Mouse (Mus musculus): ENCODE data around the gene Prss16. TPM values are rescaled to one million over a fixed set of nuclear protein-coding genes. Genes with fewer than 3 reads are reported as not detected.
A peak's percentile ranks its signal among the peaks of the same experiment; 100 is the strongest.

Prss16 gene
- polyA plus RNA-seq, 1 experiment from 2014 or later: 0.51 TPM

- DNase-seq (ENCODE audit: low spot score) (no peak), ATAC-seq (ENCODE audit: low FRiP score, low TSS enrichment) (no peak)
- Histone ChIP-seq H3K4me2 (replicated peaks; ENCODE audit: low read depth) (no peak overlapping the region), H3K27ac (replicated peaks) (no peak overlapping the region), H3K9ac (ENCODE audit: low read length) (no peak overlapping the region), H3K27me3 (ENCODE audit: control insufficient read depth, insufficient read depth, low read length) (peaks cover 17% of the 10 kb centered on the region; the same call in 1 of the 2 replicates), H3K4me3 (ENCODE audit: low read depth, low read length) (0 out of 2 replicates have a peak overlapping the region, but pooled peaks have one; percentile 3), H3K9me3 (ENCODE audit: control insufficient read depth, low read length) (no peaks in the 10 kb centered on the region), H3K4me1 (replicated peaks; ENCODE audit: control insufficient read depth, insufficient read depth) (no peaks in the 10 kb centered on the region), H3K36me3 (ENCODE audit: control insufficient read depth, insufficient read depth, low read length) (no peaks in the 10 kb centered on the region)
- 5% methylated on average over 21 of the region's 21 CpGs for WGBS
- TF ChIP-seq EP300 (optimal IDR thresholded peaks at IDR 0.05): no peak
- TF ChIP-seq CTCF (IDR thresholded peaks at IDR 0.05; ENCODE audit: low read depth): no peak
Measured at GRCm38 (mm10) chr13:21997201-21997820, 12.2 kb downstream of the Prss16 start.

GRCm38 (mm10) chr13:21996840-21997185, 12.7 kb downstream of the Prss16 start:
- H3K9ac ChIP-seq (ENCODE audit: low read length): no peak overlapping the region
- no peaks in the 10 kb centered on the region for H3K4me1 ChIP-seq (replicated peaks; ENCODE audit: control insufficient read depth, insufficient read depth)
- no peak overlapping the region for H3K27ac ChIP-seq (replicated peaks)
- 0 out of 2 replicates have a peak overlapping the region, but pooled peaks have one; percentile 3 for H3K4me3 ChIP-seq (ENCODE audit: low read depth, low read length)
- DNase-seq (ENCODE audit: low spot score): no peak
- H3K4me2 ChIP-seq (replicated peaks; ENCODE audit: low read depth): no peak overlapping the region; the same call in 1 of the 2 replicates
- H3K36me3 ChIP-seq (ENCODE audit: control insufficient read depth, insufficient read depth, low read length): no peaks in the 10 kb centered on the region
- TF ChIP-seq EP300 (optimal IDR thresholded peaks at IDR 0.05): no peak
- TF ChIP-seq CTCF (IDR thresholded peaks at IDR 0.05; ENCODE audit: low read depth): no peak
- 3% methylated on average over 13 of the region's 13 CpGs for WGBS
- no peaks in the 10 kb centered on the region for H3K9me3 ChIP-seq (ENCODE audit: control insufficient read depth, low read length)
- peaks cover 17% of the 10 kb centered on the region; the same call in 1 of the 2 replicates for H3K27me3 ChIP-seq (ENCODE audit: control insufficient read depth, insufficient read depth, low read length)
- no peak for ATAC-seq (ENCODE audit: low FRiP score, low TSS enrichment)

- 9% methylated on average over 12 of the region's 12 CpGs for WGBS
- H3K27me3 ChIP-seq (ENCODE audit: control insufficient read depth, insufficient read depth, low read length): peaks cover 17% of the 10 kb centered on the region; the same call in 1 of the 2 replicates
- no peak for DNase-seq (ENCODE audit: low spot score)
Measured at GRCm38 (mm10) chr13:21996101-21996839, 13.3 kb downstream of the Prss16 start.

GRCm38 (mm10) chr13:21995331-21995914, 14.1 kb downstream of the Prss16 start:
- no peaks in the 10 kb centered on the region for H3K36me3 ChIP-seq (ENCODE audit: control insufficient read depth, insufficient read depth, low read length)
- TF ChIP-seq CTCF (IDR thresholded peaks at IDR 0.05; ENCODE audit: low read depth) (peak; percentile 39; the same call in 1 of the 2 replicates), EP300 (optimal IDR thresholded peaks at IDR 0.05) (no peak)
- H3K9me3 ChIP-seq (ENCODE audit: control insufficient read depth, low read length): 0 out of 2 replicates have a peak, but pooled peaks cover 3% of the 10 kb centered on the region
- peak overlapping the region; percentile 47 for H3K4me2 ChIP-seq (replicated peaks; ENCODE audit: low read depth)
- DNase-seq (ENCODE audit: low spot score) (peak; percentile 56), ATAC-seq (ENCODE audit: low FRiP score, low TSS enrichment) (peak; percentile 42; the same call in 1 of the 2 replicates)
- peaks cover 17% of the 10 kb centered on the region; the same call in 1 of the 2 replicates for H3K27me3 ChIP-seq (ENCODE audit: control insufficient read depth, insufficient read depth, low read length)
- no peak overlapping the region for H3K9ac ChIP-seq (ENCODE audit: low read length)
- H3K4me3 ChIP-seq (ENCODE audit: low read depth, low read length): peak overlapping the region; percentile 25
- no peak overlapping the region for H3K27ac ChIP-seq (replicated peaks)
- H3K4me1 ChIP-seq (replicated peaks; ENCODE audit: control insufficient read depth, insufficient read depth): no peaks in the 10 kb centered on the region
- 2% methylated on average over 21 of the region's 21 CpGs for WGBS

More at GRCm38 (mm10) chr13:21996101-21996839, 13.3 kb downstream of the Prss16 start:
- no peaks in the 10 kb centered on the region for H3K36me3 ChIP-seq (ENCODE audit: control insufficient read depth, insufficient read depth, low read length)
- no peaks in the 10 kb centered on the region for H3K4me1 ChIP-seq (replicated peaks; ENCODE audit: control insufficient read depth, insufficient read depth)
- 0 out of 2 replicates have a peak, but pooled peaks cover under 1% of the 10 kb centered on the region for H3K9me3 ChIP-seq (ENCODE audit: control insufficient read depth, low read length)
- H3K27ac ChIP-seq (replicated peaks): no peak overlapping the region
- TF ChIP-seq CTCF (IDR thresholded peaks at IDR 0.05; ENCODE audit: low read depth) (no peak), EP300 (optimal IDR thresholded peaks at IDR 0.05) (no peak)
- H3K4me3 ChIP-seq (ENCODE audit: low read depth, low read length): peak overlapping the region; percentile 25; the same call in 1 of the 2 replicates
- H3K9ac ChIP-seq (ENCODE audit: low read length): no peak overlapping the region
- ATAC-seq (ENCODE audit: low FRiP score, low TSS enrichment): no peak
- H3K4me2 ChIP-seq (replicated peaks; ENCODE audit: low read depth): no peak overlapping the region; the same call in none of the 2 replicates

- no peak overlapping the region for H3K9ac ChIP-seq (ENCODE audit: low read length)
- TF ChIP-seq CTCF (IDR thresholded peaks at IDR 0.05; ENCODE audit: low read depth) (no peak), EP300 (optimal IDR thresholded peaks at IDR 0.05) (no peak)
- whole genome bisulfite sequencing: 9% methylated on average over 8 of the region's 8 CpGs
- H3K27ac ChIP-seq (replicated peaks): no peak overlapping the region
- no peaks in the 10 kb centered on the region for H3K4me1 ChIP-seq (replicated peaks; ENCODE audit: control insufficient read depth, insufficient read depth)
- peak overlapping the region; percentile 47 for H3K4me2 ChIP-seq (replicated peaks; ENCODE audit: low read depth)
- no peak for ATAC-seq (ENCODE audit: low FRiP score, low TSS enrichment)
- peaks cover 17% of the 10 kb centered on the region; the same call in 1 of the 2 replicates for H3K27me3 ChIP-seq (ENCODE audit: control insufficient read depth, insufficient read depth, low read length)
- H3K36me3 ChIP-seq (ENCODE audit: control insufficient read depth, insufficient read depth, low read length): no peaks in the 10 kb centered on the region
- no peak for DNase-seq (ENCODE audit: low spot score)
- H3K9me3 ChIP-seq (ENCODE audit: control insufficient read depth, low read length): 0 out of 2 replicates have a peak, but pooled peaks cover 3% of the 10 kb centered on the region
- H3K4me3 ChIP-seq (ENCODE audit: low read depth, low read length): peak overlapping the region; percentile 25
Measured at GRCm38 (mm10) chr13:21994896-21995295, 14.6 kb downstream of the Prss16 start.

All from stomach, postnatal 0 days (tissue).